Mouse (Mus musculus) limb, embryonic 13.5 days (tissue): Measurements from ENCODE around the gene Rab44. TPM values are rescaled to one million over a fixed set of nuclear protein-coding genes. Genes with fewer than 3 reads are reported as not detected.
"Not testable (repeated sequence)": the region's sequence is repeated elsewhere in the genome, so short reads cannot be mapped to it uniquely, and the experiment has no call there.

ENCODE experiments used
- ATAC-seq: fragments of 200-750 bp; cut with Nextera tagmentation; 2 replicates; pipeline ENCODE4 v1.8.0; 2017; ENCODE audit warnings: low read depth, moderate number of reproducible peaks, moderate TSS enrichment; ENCODE audit not compliant: low FRiP score
- H3K27ac ChIP-seq: fragments of 300-500 bp; sonication (generic); 2 replicates; pipeline ENCODE4 v1.5.1; 2015; ENCODE audit warnings: inconsistent platforms, mild to moderate bottlenecking, moderate library complexity
- H3K27me3 ChIP-seq: fragments of 300-500 bp; sonication (generic); 2 replicates; pipeline ENCODE4 v1.6.1; 2015; ENCODE audit warnings: mild to moderate bottlenecking, inconsistent platforms
- H3K36me3 ChIP-seq: fragments of 300-500 bp; sonication (generic); 2 replicates; pipeline ENCODE4 v1.6.1; 2015; ENCODE audit warnings: inconsistent platforms, mild to moderate bottlenecking, moderate library complexity
- H3K4me1 ChIP-seq: fragments of 300-500 bp; sonication (generic); 2 replicates; pipeline ENCODE4 v1.6.1; 2015; ENCODE audit warnings: inconsistent platforms
- H3K4me2 ChIP-seq: fragments of 300-500 bp; sonication (generic); replicated peaks from 2 replicates; pipeline ENCODE4 v1.6.1; 2015; ENCODE audit warnings: inconsistent platforms, mild to moderate bottlenecking, moderate library complexity
- H3K4me3 ChIP-seq: fragments of 300-500 bp; sonication (generic); 2 replicates; pipeline ENCODE4 v1.5.1; 2015; ENCODE audit warnings: moderate library complexity, mild to moderate bottlenecking, inconsistent platforms
- H3K9ac ChIP-seq: fragments of 300-500 bp; sonication (generic); 2 replicates; pipeline ENCODE4 v1.6.1; 2015; ENCODE audit warnings: mild to moderate bottlenecking, inconsistent platforms
- H3K9me3 ChIP-seq: fragments of 300-500 bp; sonication (generic); 2 replicates; pipeline ENCODE4 v1.6.1; 2016; ENCODE audit warnings: inconsistent platforms
- WGBS: fragments of 180-500 bp; shearing (Covaris S2); methylation state at CpG from one replicate; pipeline ENCODE4 v1.1.7; 2015; 5-methylcytosine and 5-hydroxymethylcytosine counted together
- polyA plus RNA-seq: library from polyadenylated mRNA; unstranded; fragments of >200 nt; fragmentation: Nextera tagmentation; extraction: Ambion mirVana; gene quantifications from 2 replicates; pipeline ENCODE4 v1.2.1, GENCODE M21; 2015

Rab44 gene
- 0.34 and 0.80 TPM in 2 replicates for polyA plus RNA-seq

GRCm38 (mm10) chr17:29113591-29114352 lies at the start of gene Rab44:
Gene Rab44 (plus strand): TSS chr17:29114145.
- Histone ChIP-seq H3K36me3 (no peaks in the 10 kb centered on the region), H3K27me3 (no peaks in the 10 kb centered on the region), H3K4me3 (no peak within 1 kb of the TSS), H3K9ac (no peak within 1 kb of the TSS), H3K4me1 (0 out of 2 replicates have a peak, but pooled peaks cover 2% of the 10 kb centered on the region), H3K27ac (no peak within 1 kb of the TSS), H3K9me3 (no peaks in the 10 kb centered on the region), H3K4me2 (no peak within 1 kb of the TSS)
- 92% methylated on average over 13 of the region's 13 CpGs for WGBS
- no peak for ATAC-seq

- WGBS = 80% methylated on average over 21 of the region's 21 CpGs
- H3K4me3 ChIP-seq = no peak overlapping the region
- no peaks in the 10 kb centered on the region for H3K27me3 ChIP-seq
- H3K9me3 ChIP-seq = no peaks in the 10 kb centered on the region
- H3K9ac ChIP-seq = no peak overlapping the region
- H3K36me3 ChIP-seq = no peaks in the 10 kb centered on the region
- H3K4me2 ChIP-seq = no peak overlapping the region
- ATAC-seq = no peak
- peaks cover 21% of the 10 kb centered on the region for H3K4me1 ChIP-seq
- no peak overlapping the region for H3K27ac ChIP-seq
These were observed 48.6 kb upstream of the Rab44 start for GRCm38 (mm10) chr17:29065245-29065940.

GRCm38 (mm10) chr17:29065971-29066370 lies 48.0 kb upstream of the Rab44 start:
- ATAC-seq = no peak

GRCm38 (mm10) chr17:29067416-29067815 lies 46.5 kb upstream of the Rab44 start:
- not testable (repeated sequence) for ATAC-seq, H3K27ac ChIP-seq
- WGBS = 80% methylated on average over 3 of the region's 3 CpGs

More at GRCm38 (mm10) chr17:29065971-29066370, 48.0 kb upstream of the Rab44 start:
- Histone ChIP-seq H3K4me3 (no peak overlapping the region), H3K4me2 (no peak overlapping the region), H3K9ac (no peak overlapping the region), H3K27ac (no peak overlapping the region), H3K4me1 (peaks cover 21% of the 10 kb centered on the region), H3K27me3 (no peaks in the 10 kb centered on the region), H3K36me3 (no peaks in the 10 kb centered on the region), H3K9me3 (no peaks in the 10 kb centered on the region)
- WGBS = 96% methylated on average over 3 of the region's 3 CpGs

GRCm38 (mm10) chr17:29067847-29068246 lies 46.1 kb upstream of the Rab44 start:
- WGBS = 54% methylated on average over 5 of the region's 5 CpGs
- Histone ChIP-seq H3K27ac (no peak overlapping the region), H3K36me3 (no peaks in the 10 kb centered on the region), H3K4me1 (peaks cover 21% of the 10 kb centered on the region), H3K27me3 (no peaks in the 10 kb centered on the region), H3K4me3 (no peak overlapping the region), H3K9ac (no peak overlapping the region), H3K4me2 (no peak overlapping the region), H3K9me3 (no peaks in the 10 kb centered on the region)
- ATAC-seq = no peak

More at GRCm38 (mm10) chr17:29067416-29067815, 46.5 kb upstream of the Rab44 start:
- not testable (repeated sequence) for H3K36me3 ChIP-seq, H3K9me3 ChIP-seq, H3K27me3 ChIP-seq, H3K9ac ChIP-seq, H3K4me2 ChIP-seq, H3K4me3 ChIP-seq
- peaks cover 21% of the 10 kb centered on the region for H3K4me1 ChIP-seq

GRCm38 (mm10) chr17:29069063-29069462 lies 44.9 kb upstream of the Rab44 start:
- Histone ChIP-seq H3K9me3 (no peaks in the 10 kb centered on the region), H3K9ac (no peak overlapping the region), H3K27ac (no peak overlapping the region), H3K36me3 (no peaks in the 10 kb centered on the region), H3K27me3 (no peaks in the 10 kb centered on the region), H3K4me2 (no peak overlapping the region), H3K4me3 (no peak overlapping the region), H3K4me1 (peaks cover 23% of the 10 kb centered on the region)
- ATAC-seq = no peak
- WGBS = 73% methylated on average over 10 of the region's 10 CpGs

- H3K27ac ChIP-seq = no peak overlapping the region
- no peaks in the 10 kb centered on the region for H3K9me3 ChIP-seq
- H3K4me3 ChIP-seq = no peak overlapping the region
- H3K36me3 ChIP-seq = no peaks in the 10 kb centered on the region
- no peak for ATAC-seq
- WGBS = 67% methylated on average over 5 of the region's 5 CpGs
- peaks cover 20% of the 10 kb centered on the region for H3K4me1 ChIP-seq
- H3K9ac ChIP-seq = no peak overlapping the region
- H3K4me2 ChIP-seq = no peak overlapping the region
- no peaks in the 10 kb centered on the region for H3K27me3 ChIP-seq
These were observed 42.1 kb upstream of the Rab44 start for GRCm38 (mm10) chr17:29071820-29072219.

- 12% methylated on average over 11 of the region's 11 CpGs for WGBS
- no peak overlapping the region for H3K27ac ChIP-seq
These were observed 41.1 kb upstream of the Rab44 start for GRCm38 (mm10) chr17:29072701-29073307.

GRCm38 (mm10) chr17:29073313-29073712 lies 40.6 kb upstream of the Rab44 start:
- Histone ChIP-seq H3K9me3 (no peaks in the 10 kb centered on the region), H3K4me1 (peaks cover 24% of the 10 kb centered on the region), H3K27ac (no peak overlapping the region), H3K27me3 (no peaks in the 10 kb centered on the region), H3K4me2 (no peak overlapping the region), H3K4me3 (no peak overlapping the region), H3K36me3 (no peaks in the 10 kb centered on the region), H3K9ac (0 out of 2 replicates have a peak overlapping the region, but pooled peaks have one; percentile 2)
- ATAC-seq = no peak
- WGBS = 38% methylated on average over 5 of the region's 5 CpGs

More at GRCm38 (mm10) chr17:29072701-29073307, 41.1 kb upstream of the Rab44 start:
- Histone ChIP-seq H3K36me3 (no peaks in the 10 kb centered on the region), H3K4me2 (no peak overlapping the region), H3K9me3 (no peaks in the 10 kb centered on the region), H3K4me1 (peaks cover 20% of the 10 kb centered on the region), H3K27me3 (no peaks in the 10 kb centered on the region), H3K9ac (0 out of 2 replicates have a peak overlapping the region, but pooled peaks have one; percentile 2), H3K4me3 (no peak overlapping the region)
- ATAC-seq = no peak

- no peak overlapping the region for H3K4me2 ChIP-seq
- no peak overlapping the region for H3K4me3 ChIP-seq
- H3K27ac ChIP-seq = no peak overlapping the region
- WGBS = 75% methylated on average over 13 of the region's 13 CpGs
- H3K9me3 ChIP-seq = no peaks in the 10 kb centered on the region
- peaks cover 4% of the 10 kb centered on the region; the same call in 1 of the 2 replicates for H3K27me3 ChIP-seq
- H3K9ac ChIP-seq = no peak overlapping the region
- ATAC-seq = no peak
- H3K4me1 ChIP-seq = peaks cover 31% of the 10 kb centered on the region
- no peaks in the 10 kb centered on the region for H3K36me3 ChIP-seq
These were observed 39.9 kb upstream of the Rab44 start for GRCm38 (mm10) chr17:29074085-29074484.

- no peak overlapping the region for H3K9ac ChIP-seq
- ATAC-seq = no peak
- no peak overlapping the region for H3K4me2 ChIP-seq
- no peaks in the 10 kb centered on the region for H3K9me3 ChIP-seq
- no peak overlapping the region for H3K4me3 ChIP-seq
- 89% methylated on average over 8 of the region's 8 CpGs for whole genome bisulfite sequencing
- H3K27ac ChIP-seq = no peak overlapping the region
- H3K4me1 ChIP-seq = peaks cover 38% of the 10 kb centered on the region
- H3K36me3 ChIP-seq = no peaks in the 10 kb centered on the region
- H3K27me3 ChIP-seq = peaks cover 23% of the 10 kb centered on the region
These were observed 37.7 kb upstream of the Rab44 start for GRCm38 (mm10) chr17:29076235-29076634.
